Mouse (Mus musculus): ENCODE data around the gene Haus3. TPM values are rescaled to one million over a fixed set of nuclear protein-coding genes. Genes with fewer than 3 reads are reported as not detected.

Haus3 gene
- 26.0 and 30.2 TPM in 2 replicates for polyA plus RNA-seq (2012; rRNA removed)

DNA sequence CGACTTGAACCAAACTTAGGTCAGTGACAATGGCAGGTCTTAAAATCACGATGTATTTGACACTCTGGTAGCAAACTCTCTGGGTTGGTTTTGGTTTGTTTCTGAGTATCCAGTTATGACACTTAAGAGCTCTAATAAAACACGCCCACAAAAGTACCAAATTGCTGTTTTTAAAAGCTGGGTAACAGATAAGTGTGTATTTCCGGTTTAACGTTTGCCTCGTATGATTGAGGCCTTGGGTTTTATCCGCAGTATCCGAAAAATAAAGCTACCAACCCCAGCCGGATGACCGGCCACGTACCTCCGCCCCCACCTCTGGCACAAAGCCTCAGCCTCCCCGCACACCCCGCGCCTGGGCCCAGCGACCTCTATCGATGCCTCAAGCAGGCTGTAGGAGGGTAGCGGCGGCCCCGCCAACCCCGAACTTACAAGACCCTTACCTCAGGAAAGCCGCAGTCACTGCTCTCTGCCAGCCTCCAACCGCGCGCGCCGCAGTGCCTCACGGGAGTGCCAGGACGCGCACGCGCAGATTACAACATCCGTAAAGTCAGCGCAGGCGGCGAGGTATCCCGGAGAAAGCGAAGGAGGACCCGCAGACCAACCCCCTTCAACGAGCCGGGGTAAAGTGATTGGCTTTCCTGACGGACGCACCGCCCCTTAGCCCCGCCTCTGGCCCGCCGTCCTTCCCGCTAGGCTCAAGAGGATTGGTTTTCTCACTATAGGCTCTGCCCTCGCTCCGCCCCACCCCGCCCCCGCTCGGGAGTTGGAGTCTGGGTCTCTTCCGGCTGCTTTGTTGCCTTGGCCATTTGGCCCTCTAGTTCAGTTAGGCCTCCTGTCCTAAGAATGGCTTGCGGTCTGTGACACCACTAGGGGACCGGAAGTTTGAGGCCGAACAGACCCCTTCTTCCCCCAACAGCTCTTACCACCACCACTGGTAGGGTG, at the start of gene Haus3, which contains the start of gene Poln:
Haus3 (minus strand) TSS at position 578 of the 942 bp plus-strand sequence.
Poln (minus strand) TSS at position 499 of the 942 bp plus-strand sequence.

DNA sequence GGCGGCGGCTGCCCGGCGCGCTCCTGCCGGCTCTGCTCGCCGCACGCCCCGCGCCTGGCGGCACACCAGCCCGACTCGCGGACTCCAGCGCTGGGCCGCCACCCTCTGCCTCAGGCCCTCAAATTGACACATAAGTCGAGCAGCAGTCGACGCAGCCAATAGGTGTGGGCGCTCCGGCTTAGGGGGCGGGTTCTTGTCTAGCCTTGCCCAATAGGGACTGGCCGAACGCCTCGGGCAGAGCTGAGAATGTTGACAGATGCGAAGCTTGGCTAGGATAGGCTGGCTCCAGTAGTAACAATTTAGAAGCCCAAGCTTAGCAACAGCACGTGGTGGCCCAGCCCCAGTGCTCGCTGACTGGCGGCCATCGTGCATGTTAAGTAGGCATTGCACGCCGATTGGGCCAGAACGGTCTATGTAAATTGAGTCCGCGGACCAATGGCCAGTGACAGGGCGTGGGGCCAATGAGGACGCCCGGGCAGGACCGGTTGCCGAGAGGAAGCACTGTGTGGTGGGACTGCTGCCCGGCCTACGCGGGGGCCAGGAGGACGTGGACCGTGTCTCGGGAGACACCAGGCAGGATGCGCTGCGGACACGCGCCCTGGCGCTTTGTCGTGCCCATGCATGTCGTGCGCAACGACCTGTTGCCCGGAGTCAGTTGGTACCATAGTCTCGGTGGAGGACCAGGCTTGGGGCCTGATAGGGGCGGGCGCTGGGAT, 18.4 kb upstream of the Haus3 start, which contains the start of gene Mxd4:
Mxd4 (minus strand) TSS at position 120 of the 716 bp plus-strand sequence.

Other genes with a start within 250 kb of the Haus3 start
- gene Nelfa, start 233.1 kb downstream of the Haus3 start, polyA plus RNA-seq (2012; rRNA removed): 43.3 and 58.4 TPM in 2 replicates
- gene Gm1673, start 186.1 kb downstream of the Haus3 start, polyA plus RNA-seq (2012; rRNA removed): 171 and 301 TPM in 2 replicates
- gene Nat8l, start 173.5 kb downstream of the Haus3 start, polyA plus RNA-seq (2012; rRNA removed): 5.8 and 6.5 TPM in 2 replicates
- gene Poln, start 79 bp downstream of the Haus3 start, polyA plus RNA-seq (2012; rRNA removed): 0.59 and 1.2 TPM in 2 replicates
- 49.1 and 65.9 TPM in 2 replicates for gene Mxd4, start 18.2 kb upstream of the Haus3 start, polyA plus RNA-seq (2012; rRNA removed)
- 2.2 and 2.8 TPM in 2 replicates for gene Zfyve28, start 118.9 kb upstream of the Haus3 start, polyA plus RNA-seq (2012; rRNA removed)
- 0.02 and 0.05 TPM in 2 replicates for gene Cfap99, start 119.1 kb upstream of the Haus3 start, polyA plus RNA-seq (2012; rRNA removed)
- 159 and 252 TPM in 2 replicates for gene Rnf4, start 166.8 kb upstream of the Haus3 start, polyA plus RNA-seq (2012; rRNA removed)
- gene Fam193a, start 200.4 kb upstream of the Haus3 start, polyA plus RNA-seq (2012; rRNA removed): 36.4 and 50.5 TPM in 2 replicates

Data from central nervous system, embryonic 11.5 days (tissue).